Mouse (Mus musculus): Measurements from ENCODE around the gene Synj1. TPM values are rescaled to one million over a fixed set of nuclear protein-coding genes. Genes with fewer than 3 reads are reported as not detected.

Synj1 gene
- polyA plus RNA-seq, 1 experiment from 2014 or later, result 40.5 TPM

DNA sequence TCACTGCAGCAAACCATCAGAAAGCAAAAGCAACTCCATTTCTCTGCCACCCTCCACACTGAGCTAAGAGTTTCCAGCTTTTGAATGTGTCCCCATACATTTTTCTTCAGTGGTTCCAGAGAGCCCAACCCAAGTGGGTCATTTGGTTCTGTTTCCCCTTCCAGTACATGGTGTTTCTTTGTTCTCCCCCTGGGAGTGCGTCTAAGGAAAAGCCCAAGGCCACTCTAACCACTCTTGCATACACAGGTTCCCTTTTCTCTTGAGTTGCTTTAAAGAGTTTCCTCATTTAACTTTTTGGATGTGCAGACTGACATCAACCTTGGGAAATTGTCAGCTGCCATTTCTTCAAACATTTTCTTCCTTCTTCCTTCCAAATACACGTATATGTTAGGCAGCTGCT, 10.0 kb downstream of the Synj1 start:
- ATAC-seq (ENCODE audit: low FRiP score), result no peak
- WGBS, result 89% methylated on average over 2 of the region's 2 CpGs

DNA sequence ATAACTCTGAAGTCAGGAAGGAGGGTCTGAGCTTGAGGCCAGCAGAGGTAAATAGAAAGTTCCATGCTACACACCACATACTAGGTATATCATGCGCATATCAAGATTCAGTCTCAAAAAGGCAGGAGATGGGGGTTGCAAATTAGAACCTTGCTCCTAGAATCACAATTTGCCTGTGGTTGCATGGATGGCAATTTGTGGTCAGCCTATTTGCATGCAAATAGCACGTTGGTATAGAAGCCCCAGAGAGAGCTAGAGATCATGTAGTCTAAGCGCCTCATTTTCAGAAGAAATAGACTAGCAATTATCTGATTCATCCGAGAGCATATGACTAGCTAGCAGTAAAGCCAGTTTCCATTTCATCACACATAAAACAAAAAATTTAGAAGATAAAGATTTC, 11.3 kb downstream of the Synj1 start:
- 50% methylated on average over 4 of the region's 4 CpGs for WGBS
- H3K4me2 ChIP-seq, result no peak overlapping the region
- no peak for ATAC-seq (ENCODE audit: low FRiP score)
- H3K4me1 ChIP-seq (replicated peaks), result peaks cover 7% of the 10 kb centered on the region
- H3K9me3 ChIP-seq, result no peaks in the 10 kb centered on the region
- H3K4me3 ChIP-seq, result no peak overlapping the region
- H3K27me3 ChIP-seq, result no peaks in the 10 kb centered on the region
- peaks cover 7% of the 10 kb centered on the region for H3K36me3 ChIP-seq
- no peak overlapping the region for H3K9ac ChIP-seq
- H3K27ac ChIP-seq, result peak overlapping the region; percentile 64; the same call in 1 of the 2 replicates

More for the DNA sequence above, 10.0 kb downstream of the Synj1 start:
- Histone ChIP-seq H3K9ac (no peak overlapping the region), H3K4me2 (no peak overlapping the region), H3K27ac (no peak overlapping the region), H3K27me3 (no peaks in the 10 kb centered on the region), H3K4me3 (no peak overlapping the region), H3K4me1 (replicated peaks) (peaks cover 7% of the 10 kb centered on the region), H3K36me3 (peaks cover 7% of the 10 kb centered on the region), H3K9me3 (no peaks in the 10 kb centered on the region)

DNA sequence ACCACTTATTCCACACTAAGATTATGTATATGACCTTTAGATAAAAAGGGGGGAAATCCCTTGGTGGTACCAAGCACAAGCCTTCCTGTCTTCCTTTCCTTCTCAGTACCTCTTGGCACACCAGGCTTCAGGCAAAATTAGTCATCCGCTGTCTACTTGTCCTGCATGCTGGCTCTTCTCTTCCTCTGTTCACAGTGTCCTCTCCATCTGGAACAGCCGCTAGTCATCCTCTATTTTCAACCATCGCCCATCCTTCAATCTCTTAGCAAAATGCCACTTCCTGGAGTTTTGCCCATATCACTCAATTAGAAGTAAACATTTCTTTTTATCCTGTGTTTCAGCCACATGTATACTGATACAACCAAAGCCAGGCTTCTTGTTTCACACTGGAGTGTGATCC, 13.3 kb downstream of the Synj1 start:
- Histone ChIP-seq H3K4me3 (no peak overlapping the region), H3K27ac (no peak overlapping the region), H3K9me3 (no peaks in the 10 kb centered on the region), H3K9ac (no peak overlapping the region), H3K36me3 (peaks cover 3% of the 10 kb centered on the region; the same call in 1 of the 2 replicates), H3K4me2 (no peak overlapping the region), H3K4me1 (replicated peaks) (peaks cover 7% of the 10 kb centered on the region), H3K27me3 (no peaks in the 10 kb centered on the region)
- no peak for ATAC-seq (ENCODE audit: low FRiP score)
- WGBS, result 94% methylated on average over 3 of the region's 3 CpGs

DNA sequence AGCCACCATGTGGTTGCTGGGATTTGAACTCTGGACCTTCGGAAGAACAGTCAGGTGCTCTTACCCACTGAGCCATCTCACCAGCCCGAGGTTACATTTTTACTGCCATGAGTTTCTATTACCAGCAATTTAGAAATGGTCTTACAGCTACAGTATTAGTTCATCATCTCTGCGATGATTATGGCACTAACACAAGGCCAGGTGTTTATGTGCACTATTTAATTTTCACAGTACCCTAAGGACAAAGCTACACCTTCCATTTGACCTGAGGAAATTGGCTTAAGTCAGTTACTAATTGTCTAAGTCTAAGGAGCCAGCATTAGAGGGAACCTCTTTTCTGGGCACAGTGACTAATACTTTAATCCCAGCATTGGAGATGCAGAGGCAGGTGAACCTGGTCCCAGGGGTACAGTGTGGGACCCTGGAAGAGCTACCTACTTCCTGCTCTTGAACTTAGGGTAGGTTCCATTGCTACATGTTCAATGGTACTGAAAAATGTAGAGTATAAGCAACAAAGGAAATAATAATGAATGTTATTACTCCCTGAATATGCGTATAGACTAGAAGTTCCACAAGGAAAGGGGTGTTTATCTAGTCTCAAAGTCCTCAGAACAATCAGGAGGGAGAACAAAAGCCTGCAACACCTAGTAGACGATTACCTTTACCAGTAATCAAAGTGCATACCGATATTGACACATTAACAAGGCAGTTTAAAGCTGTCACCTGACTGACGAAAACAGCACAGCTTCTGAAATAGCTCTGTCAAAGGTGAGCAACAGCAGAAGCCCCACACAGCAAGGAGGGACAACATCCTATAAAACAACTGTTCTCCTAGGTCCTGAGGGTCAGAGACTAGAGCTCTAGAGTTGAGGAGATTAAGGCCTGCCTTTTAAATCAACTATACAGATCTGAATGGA, 14.5 kb downstream of the Synj1 start:
- Histone ChIP-seq H3K27me3 (no peaks in the 10 kb centered on the region), H3K9me3 (no peaks in the 10 kb centered on the region), H3K27ac (no peak overlapping the region), H3K36me3 (0 out of 2 replicates have a peak, but pooled peaks cover 3% of the 10 kb centered on the region), H3K4me3 (no peak overlapping the region), H3K4me2 (no peak overlapping the region), H3K9ac (no peak overlapping the region), H3K4me1 (replicated peaks) (peaks cover 7% of the 10 kb centered on the region)
- WGBS, result 89% methylated on average over 7 of the region's 7 CpGs
- no peak for ATAC-seq (ENCODE audit: low FRiP score)

DNA sequence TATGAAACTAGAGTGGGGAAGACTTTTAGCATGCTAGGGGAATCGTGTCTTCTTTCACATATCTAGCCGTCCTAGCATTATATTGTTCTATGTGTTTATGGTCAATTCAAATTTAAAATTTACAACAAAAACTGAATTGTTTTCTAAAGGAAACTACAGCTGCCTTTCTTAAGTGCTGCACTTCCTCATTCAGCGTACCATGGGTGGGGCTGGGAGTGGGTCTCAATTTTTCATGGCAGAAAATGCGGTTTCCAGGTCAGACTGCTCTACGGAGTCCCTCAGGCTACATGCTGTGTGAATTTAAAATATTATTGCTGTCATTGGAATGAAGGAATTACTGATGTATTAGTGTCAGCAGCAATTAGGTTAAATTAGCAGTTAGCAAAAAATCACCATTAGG, 15.6 kb downstream of the Synj1 start:
- Histone ChIP-seq H3K9ac (no peak overlapping the region), H3K9me3 (no peaks in the 10 kb centered on the region), H3K4me3 (no peak overlapping the region), H3K27me3 (no peaks in the 10 kb centered on the region), H3K36me3 (peaks cover 9% of the 10 kb centered on the region), H3K27ac (no peak overlapping the region), H3K4me2 (no peak overlapping the region), H3K4me1 (replicated peaks) (peaks cover 7% of the 10 kb centered on the region)
- ATAC-seq (ENCODE audit: low FRiP score), result no peak
- 78% methylated on average over 5 of the region's 5 CpGs for WGBS

DNA sequence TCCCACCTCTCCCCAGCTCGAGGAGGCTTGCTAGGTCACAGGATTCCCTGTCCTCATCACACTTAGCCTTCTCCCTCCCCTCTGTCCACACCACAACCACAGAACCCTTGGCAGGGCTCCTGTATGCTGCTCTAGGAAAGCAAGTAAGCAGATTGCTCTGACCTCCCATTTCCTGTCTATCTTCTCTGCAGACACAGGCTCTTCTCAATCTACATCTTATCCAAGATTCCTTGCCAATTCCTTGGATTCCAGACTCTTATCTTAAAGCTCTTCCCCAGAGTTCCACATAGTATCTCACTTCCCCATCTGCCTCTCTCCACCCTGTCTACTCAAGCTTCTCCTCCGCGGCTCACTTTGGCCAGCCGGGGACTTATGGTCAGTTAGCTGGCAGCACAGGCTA, 16.1 kb downstream of the Synj1 start:
- H3K36me3 ChIP-seq, result peaks cover 14% of the 10 kb centered on the region
- ATAC-seq (ENCODE audit: low FRiP score), result no peak
- H3K4me3 ChIP-seq, result no peak overlapping the region
- no peak overlapping the region for H3K27ac ChIP-seq
- peaks cover 7% of the 10 kb centered on the region for H3K4me1 ChIP-seq (replicated peaks)
- no peaks in the 10 kb centered on the region for H3K27me3 ChIP-seq
- no peak overlapping the region for H3K4me2 ChIP-seq
- 84% methylated on average over 4 of the region's 4 CpGs for WGBS
- H3K9me3 ChIP-seq, result no peaks in the 10 kb centered on the region
- H3K9ac ChIP-seq, result no peak overlapping the region

DNA sequence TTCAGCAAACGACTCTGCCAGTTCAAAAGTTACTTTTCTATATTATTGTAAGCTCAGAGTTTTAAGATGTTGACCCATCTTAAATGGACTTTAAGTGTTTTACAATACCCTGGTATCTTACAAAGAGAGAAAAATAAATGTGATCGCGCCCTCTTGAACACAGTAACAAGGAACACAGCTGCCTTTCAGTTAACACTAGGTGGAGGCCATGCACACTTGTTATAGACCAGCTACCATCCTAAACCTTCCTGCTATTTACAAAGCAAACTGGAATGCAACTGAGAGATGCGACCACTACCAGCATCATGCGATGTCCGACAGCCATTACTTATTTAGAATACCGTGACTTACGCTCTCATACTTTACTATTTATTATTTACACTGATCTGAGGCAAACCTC, 21.9 kb downstream of the Synj1 start:
- 96% methylated on average over 8 of the region's 8 CpGs for WGBS
- Histone ChIP-seq H3K4me1 (replicated peaks) (no peaks in the 10 kb centered on the region), H3K9me3 (no peaks in the 10 kb centered on the region), H3K9ac (no peak overlapping the region), H3K27me3 (no peaks in the 10 kb centered on the region), H3K36me3 (peaks cover 33% of the 10 kb centered on the region), H3K4me3 (no peak overlapping the region), H3K4me2 (no peak overlapping the region), H3K27ac (no peak overlapping the region)
- no peak for ATAC-seq (ENCODE audit: low FRiP score)

DNA sequence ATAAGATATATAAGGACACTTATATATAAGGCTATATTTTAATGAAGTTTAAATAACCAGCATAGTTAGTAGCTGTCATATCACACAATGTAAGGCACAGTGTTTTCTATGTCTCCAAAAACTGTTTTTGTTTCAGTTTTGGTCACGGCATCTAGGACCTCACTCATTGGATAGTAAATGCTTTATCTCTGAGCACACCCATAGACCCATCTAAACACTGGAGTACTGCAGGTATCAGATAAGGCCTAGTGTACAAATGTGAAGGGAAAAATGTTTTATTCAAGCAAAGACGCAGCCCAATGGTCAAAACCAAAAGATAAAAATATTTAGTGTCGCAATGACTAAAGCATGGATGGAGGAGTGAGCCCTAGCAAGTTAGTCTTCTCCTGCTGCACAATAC, 22.4 kb downstream of the Synj1 start:
- Histone ChIP-seq H3K36me3 (peaks cover 33% of the 10 kb centered on the region), H3K27me3 (no peaks in the 10 kb centered on the region), H3K4me1 (replicated peaks) (no peaks in the 10 kb centered on the region), H3K4me3 (no peak overlapping the region), H3K4me2 (no peak overlapping the region), H3K9ac (no peak overlapping the region), H3K27ac (no peak overlapping the region), H3K9me3 (no peaks in the 10 kb centered on the region)
- ATAC-seq (ENCODE audit: low FRiP score), result no peak
- 92% methylated on average over 3 of the region's 3 CpGs for WGBS

DNA sequence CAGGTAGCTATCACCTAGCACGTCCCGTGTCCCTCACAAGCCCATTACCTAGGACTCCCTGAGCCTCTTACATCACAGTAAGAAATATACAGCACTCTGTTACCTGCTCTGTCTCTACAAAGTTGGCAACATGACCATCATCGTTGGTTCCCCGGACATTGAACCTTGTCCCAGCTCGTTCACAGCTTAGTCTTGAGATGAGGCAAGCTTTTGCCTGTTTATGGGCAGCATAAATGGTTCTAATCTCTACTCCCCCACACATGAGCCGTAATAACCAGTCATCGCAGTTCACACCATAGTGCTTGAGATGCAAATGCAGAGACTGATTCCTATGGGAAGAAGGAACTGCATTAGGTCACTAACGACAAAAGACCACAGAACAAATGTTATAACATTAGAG, 23.1 kb downstream of the Synj1 start:
- Histone ChIP-seq H3K9ac (no peak overlapping the region), H3K27me3 (no peaks in the 10 kb centered on the region), H3K9me3 (no peaks in the 10 kb centered on the region), H3K4me2 (no peak overlapping the region), H3K27ac (no peak overlapping the region), H3K4me3 (no peak overlapping the region), H3K4me1 (replicated peaks) (no peaks in the 10 kb centered on the region), H3K36me3 (peaks cover 35% of the 10 kb centered on the region)
- WGBS, result 94% methylated on average over 8 of the region's 8 CpGs
- no peak for ATAC-seq (ENCODE audit: low FRiP score)

DNA sequence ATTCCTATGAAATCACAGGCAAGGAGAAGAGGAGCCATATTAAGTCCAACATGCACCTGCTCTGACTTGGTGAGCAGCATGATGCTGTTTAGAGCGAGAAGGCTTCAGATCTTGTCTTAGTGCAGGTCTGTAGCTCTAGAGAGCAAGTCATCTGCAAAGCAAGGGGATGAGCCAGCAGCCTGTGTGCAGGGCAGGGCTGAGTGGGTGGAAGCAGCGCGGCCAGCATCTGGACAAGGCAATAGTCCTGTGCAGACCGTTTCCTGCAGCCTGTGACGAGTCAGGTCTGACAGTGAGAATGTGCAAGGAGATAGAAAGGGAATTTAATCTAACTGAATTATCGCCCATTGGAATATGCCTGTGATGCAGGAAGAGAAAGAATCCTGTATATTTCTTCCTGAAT, 40.1 kb downstream of the Synj1 start:
- Histone ChIP-seq H3K27me3 (no peaks in the 10 kb centered on the region), H3K4me1 (replicated peaks) (no peaks in the 10 kb centered on the region), H3K36me3 (peaks cover 53% of the 10 kb centered on the region), H3K27ac (no peak overlapping the region), H3K9me3 (no peaks in the 10 kb centered on the region), H3K4me3 (no peak overlapping the region), H3K4me2 (no peak overlapping the region), H3K9ac (no peak overlapping the region)
- ATAC-seq (ENCODE audit: low FRiP score), result no peak
- 89% methylated on average over 6 of the region's 6 CpGs for WGBS

DNA sequence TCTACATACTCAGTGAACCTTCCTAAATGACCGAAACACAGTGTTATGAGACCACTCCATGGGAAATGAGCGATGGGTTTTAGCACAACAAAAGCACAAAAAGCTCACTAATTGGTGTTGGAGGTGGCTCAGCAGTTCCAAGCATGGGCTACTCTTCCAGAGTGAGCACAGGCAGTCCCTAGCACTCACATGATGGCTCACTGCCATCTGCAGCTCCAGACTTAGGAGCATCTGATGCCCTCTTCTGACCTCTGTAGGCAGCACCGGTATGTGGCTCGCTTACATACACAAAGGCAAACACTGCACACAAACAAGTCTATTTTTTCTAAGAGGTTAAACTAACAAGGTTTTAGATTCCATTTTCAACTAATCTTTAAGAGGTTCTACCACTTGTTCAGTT, 44.9 kb downstream of the Synj1 start:
- WGBS, result 85% methylated on average over 4 of the region's 4 CpGs
- Histone ChIP-seq H3K27me3 (no peaks in the 10 kb centered on the region), H3K9ac (no peak overlapping the region), H3K9me3 (no peaks in the 10 kb centered on the region), H3K36me3 (peaks cover 74% of the 10 kb centered on the region), H3K4me2 (no peak overlapping the region), H3K4me1 (replicated peaks) (no peaks in the 10 kb centered on the region), H3K4me3 (no peak overlapping the region), H3K27ac (no peak overlapping the region)
- no peak for ATAC-seq (ENCODE audit: low FRiP score)

DNA sequence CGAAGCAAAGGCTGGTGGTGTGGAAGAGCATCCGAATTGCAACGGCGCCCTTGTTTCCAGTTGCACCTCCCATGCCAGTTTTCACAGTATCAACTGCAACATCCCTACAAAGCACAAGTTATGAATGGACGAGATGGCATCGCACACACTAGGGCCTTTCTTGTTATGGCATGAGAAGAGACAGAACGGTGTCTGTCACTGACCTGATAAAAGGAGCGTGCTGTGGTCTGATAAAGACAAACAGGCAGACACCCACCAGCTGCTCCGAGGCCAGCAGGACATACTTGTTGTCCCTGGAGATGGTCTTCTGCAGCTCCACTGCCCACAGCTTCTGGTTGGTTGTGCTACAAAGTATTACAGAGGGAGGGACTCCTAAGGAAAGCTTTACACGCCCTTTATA, 46.8 kb downstream of the Synj1 start:
- Histone ChIP-seq H3K36me3 (peaks cover 73% of the 10 kb centered on the region), H3K27me3 (no peaks in the 10 kb centered on the region), H3K27ac (no peak overlapping the region), H3K4me1 (replicated peaks) (no peaks in the 10 kb centered on the region), H3K9me3 (no peaks in the 10 kb centered on the region), H3K9ac (no peak overlapping the region), H3K4me2 (no peak overlapping the region), H3K4me3 (no peak overlapping the region)
- ATAC-seq (ENCODE audit: low FRiP score), result no peak
- 93% methylated on average over 10 of the region's 10 CpGs for WGBS

DNA sequence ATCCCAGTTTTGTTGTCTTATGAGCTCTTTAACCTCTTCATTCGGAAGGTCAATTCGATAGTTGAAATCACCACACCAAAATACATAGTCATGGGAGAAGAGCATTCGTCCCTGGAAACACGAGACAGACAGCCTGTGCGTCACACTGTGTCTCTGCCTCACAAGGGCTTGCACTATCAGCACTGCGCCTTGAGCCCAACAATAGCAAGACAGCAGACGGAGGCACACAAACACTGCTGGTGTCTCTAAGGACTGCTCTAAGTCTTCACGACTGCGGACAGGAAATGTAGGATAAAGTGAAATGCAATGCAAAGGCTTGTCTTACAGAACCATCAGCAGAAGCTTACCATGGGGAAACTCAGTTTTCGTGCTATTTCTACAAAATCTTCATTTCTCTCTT, 47.2 kb downstream of the Synj1 start:
- peaks cover 71% of the 10 kb centered on the region for H3K36me3 ChIP-seq

More for the DNA sequence above, 47.2 kb downstream of the Synj1 start:
- Histone ChIP-seq H3K4me1 (replicated peaks) (no peaks in the 10 kb centered on the region), H3K27ac (no peak overlapping the region), H3K9me3 (no peaks in the 10 kb centered on the region), H3K4me3 (no peak overlapping the region), H3K9ac (no peak overlapping the region), H3K27me3 (no peaks in the 10 kb centered on the region), H3K4me2 (no peak overlapping the region)
- 88% methylated on average over 10 of the region's 10 CpGs for WGBS
- no peak for ATAC-seq (ENCODE audit: low FRiP score)

Measured in hindbrain, embryonic 13.5 days (tissue).